Comparison of ENCODE assay signal across 14 mouse cellular contexts in genomic region chr1:34834904-34835303, GRCm38 (mm10).
"Had no signal": no experiment of that assay in that cellular context is flagged by ENCODE, and none has a peak within 500 bp of the region (broad histone marks: within the 10 kb centered on the region; RNA-seq: fewer than 3 reads in every experiment).

No protein-coding gene starts in this region.

- ATAC-seq: intestine, embryonic 16.5 days; liver, embryonic 12.5 days; midbrain, embryonic 16.5 days had no signal

- DNase-seq: kidney, adult 2 months; kidney, postnatal 14 days; layer of hippocampus, postnatal 36 days; right cerebral cortex, postnatal 14 days; thymus, postnatal 14 days had no signal

- H3K27me3 ChIP-seq: kidney, embryonic 15.5 days; limb, embryonic 15.5 days; liver, embryonic 12.5 days; neural tube, embryonic 13.5 days had no signal

- H3K9me3 ChIP-seq: kidney, embryonic 15.5 days; limb, embryonic 15.5 days; liver, embryonic 12.5 days; midbrain, embryonic 10.5 days; neural tube, embryonic 13.5 days had no signal

- H3K4me3 ChIP-seq: kidney, embryonic 15.5 days; limb, embryonic 15.5 days; liver, embryonic 12.5 days; midbrain, embryonic 10.5 days; neural tube, embryonic 13.5 days had no signal

- H3K4me2 ChIP-seq: kidney, embryonic 15.5 days; limb, embryonic 15.5 days; liver, embryonic 12.5 days; neural tube, embryonic 13.5 days had no signal

- H3K27ac ChIP-seq: kidney, embryonic 15.5 days; limb, embryonic 15.5 days; liver, embryonic 12.5 days; macrophage; midbrain, embryonic 10.5 days; neural tube, embryonic 13.5 days; stomach, postnatal 0 days had no signal

- H3K9ac ChIP-seq: kidney, embryonic 15.5 days; limb, embryonic 15.5 days; liver, embryonic 12.5 days; neural tube, embryonic 13.5 days had no signal
